Mouse (Mus musculus): Measurements from ENCODE around the gene Pawr. TPM values are rescaled to one million over a fixed set of nuclear protein-coding genes. Genes with fewer than 3 reads are reported as not detected.
A peak's percentile ranks its signal among the peaks of the same experiment; 100 is the strongest.

Gene Pawr
- total RNA-seq, 2 experiments from 2014 or later, result 2.2 to 2.5 TPM

DNA sequence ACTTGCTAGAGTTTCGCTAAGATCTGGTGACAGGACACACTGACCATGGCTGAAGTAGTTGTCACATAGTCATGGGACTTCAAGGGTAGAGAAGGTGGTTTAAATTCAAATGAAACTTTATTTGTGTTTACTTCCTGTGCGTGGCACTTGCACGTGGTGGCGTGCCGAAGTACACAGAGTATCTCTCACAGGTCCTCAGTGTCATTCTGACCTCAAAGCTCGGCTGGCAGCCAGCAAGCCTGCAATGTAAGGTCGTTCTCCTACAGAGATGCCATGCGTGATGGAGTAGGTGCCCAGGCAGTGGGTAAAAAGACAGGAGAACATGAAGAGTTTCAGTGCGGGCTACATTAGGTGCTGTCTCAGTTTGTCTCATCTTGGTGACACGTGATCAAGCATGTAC is 48.8 kb downstream of the Pawr start:
- DNase-seq (ENCODE audit: low spot score in 2 of 2), result no peak
- intact Hi-C loops (cut with DNase I), result no loop called here

DNA sequence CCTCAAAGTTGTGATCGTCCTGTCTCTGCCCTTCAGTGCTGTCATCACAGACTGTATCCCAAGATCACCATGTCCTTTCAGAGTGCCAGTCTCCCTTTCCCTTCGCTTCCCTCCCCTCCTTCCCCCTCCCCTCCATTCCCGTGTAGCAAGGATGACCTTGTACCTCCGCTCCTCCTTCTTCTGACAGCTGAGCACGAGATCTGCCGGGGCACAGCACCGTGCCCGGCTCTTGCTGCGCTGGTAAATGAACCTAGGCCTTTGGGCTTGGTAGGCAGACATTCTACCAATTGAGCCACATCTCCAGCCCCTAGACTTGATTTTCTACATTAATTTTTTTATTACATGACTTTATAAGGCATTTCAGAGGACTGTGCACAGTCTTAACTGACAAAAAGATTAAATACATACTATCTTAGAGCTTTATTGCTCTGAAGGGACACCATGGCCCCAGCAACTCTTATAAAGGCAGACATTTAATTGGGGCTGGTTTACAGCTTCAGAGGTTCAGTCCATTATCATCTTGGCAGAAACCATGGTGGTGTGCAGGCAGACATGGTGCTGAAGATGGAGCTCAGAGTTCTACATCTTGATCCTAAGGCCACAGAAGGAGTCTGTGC is 52.3 kb downstream of the Pawr start:
- intact Hi-C loops (cut with DNase I), result no loop called here
- no peak for DNase-seq (ENCODE audit: low spot score in 2 of 2)

DNA sequence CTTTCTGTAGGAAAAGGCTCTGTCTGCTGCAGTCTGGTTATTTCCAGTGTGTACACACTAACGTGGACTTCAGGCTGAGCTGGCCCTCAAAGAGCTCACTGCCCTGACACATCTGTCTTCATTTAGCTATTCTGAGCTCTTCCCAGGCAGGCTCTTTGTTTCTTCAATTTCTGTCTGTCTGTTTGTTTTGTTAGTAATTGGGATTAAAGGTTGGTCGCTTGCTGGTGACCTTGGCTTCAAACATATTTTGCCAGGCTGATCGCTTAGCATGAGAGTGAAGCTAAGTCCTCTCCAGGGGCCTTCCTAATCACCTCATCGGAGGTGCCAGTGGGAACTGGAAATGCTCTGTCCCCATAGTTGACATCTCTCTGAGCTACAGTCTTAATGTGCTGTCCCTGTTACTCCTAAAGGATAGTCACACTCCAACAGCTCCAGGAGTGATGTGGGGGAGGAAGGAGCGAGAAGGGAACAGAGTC is 53.6 kb downstream of the Pawr start:
- DNase-seq (ENCODE audit: low spot score in 2 of 2), result peak; percentile 9 to 42
- intact Hi-C loops (cut with DNase I), result no loop called here

DNA sequence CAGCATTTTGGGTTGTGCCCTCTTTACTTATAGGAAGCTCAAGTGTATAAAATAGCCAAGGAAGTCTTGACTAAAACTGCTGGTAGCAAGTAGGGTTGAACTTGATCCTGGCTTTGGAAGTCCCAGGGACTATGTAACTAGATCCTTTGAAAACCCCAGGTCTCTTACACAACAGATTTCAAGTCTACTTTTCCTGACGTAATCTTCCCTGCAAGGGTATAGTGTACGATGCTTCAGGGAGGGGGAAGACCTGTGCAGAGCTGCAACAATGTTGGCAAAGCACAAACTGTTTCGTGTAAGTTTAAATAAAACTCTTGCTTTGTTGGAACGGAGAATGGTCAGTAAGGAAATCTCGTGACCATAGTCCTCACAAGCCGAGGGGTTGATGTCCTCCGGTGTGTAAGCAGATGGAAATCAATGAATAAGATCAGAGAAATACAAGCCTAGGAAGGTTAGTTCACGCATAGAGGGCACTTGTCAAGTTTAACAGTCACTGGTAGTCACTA is 56.5 kb downstream of the Pawr start:
- DNase-seq (ENCODE audit: low spot score in 2 of 2), result no peak
- intact Hi-C loops (cut with DNase I), result no loop called here

DNA sequence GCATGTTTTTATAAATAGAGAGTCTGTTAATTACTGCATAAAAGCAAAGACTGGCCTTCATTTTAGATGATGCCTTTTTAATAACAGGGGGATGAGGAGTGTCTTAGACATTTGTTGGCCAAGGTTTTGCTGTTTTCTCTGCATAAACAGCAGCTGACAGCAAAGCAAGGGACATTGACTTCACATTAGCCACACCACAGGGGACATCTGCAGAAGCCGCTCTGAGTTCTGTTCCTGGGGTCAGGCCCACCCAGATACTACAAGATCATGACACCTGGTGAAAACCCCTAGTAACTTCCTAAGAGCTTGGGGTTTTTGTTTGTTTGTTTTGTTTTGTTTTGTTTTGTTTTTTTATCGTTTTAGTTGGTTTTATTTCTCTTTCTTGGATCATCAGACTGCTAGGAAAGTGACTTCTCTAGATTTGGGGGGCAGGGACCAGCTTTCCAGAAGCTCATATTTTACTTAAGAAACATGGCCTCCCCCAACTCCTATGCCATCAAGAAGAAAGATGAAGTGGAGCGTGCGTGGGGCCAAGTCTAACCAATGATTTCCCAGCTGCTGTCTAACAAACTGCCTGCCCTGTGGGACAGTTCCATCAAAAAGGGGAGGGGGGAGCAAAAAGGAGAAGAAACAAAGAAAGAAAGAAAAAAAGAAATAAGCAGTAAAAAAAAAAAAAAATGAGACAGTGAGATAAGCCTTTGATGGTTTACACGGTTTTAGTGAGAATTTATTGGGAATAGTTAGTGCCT is 57.4 kb downstream of the Pawr start:
- intact Hi-C loops (cut with DNase I), result no loop called here
- no peak for DNase-seq (ENCODE audit: low spot score in 2 of 2)

DNA sequence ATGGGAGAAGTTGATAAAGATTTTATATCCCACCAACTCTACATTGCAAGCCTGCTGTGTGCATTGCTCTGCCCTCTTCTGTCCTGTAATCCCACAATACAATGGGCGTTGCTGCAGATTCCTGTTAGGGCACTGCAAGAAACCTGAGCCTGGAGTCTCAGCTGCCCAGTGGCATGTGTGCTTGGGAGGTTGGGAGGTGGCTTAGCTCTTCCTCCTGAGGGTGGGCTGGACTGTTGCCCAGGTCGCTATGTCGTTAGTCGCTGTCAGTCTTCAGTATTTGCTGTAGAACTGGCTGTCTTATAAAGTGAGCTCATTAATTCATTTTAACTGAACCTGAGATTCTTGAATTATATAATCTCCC is 58.0 kb downstream of the Pawr start:
- no peak for DNase-seq (ENCODE audit: low spot score in 2 of 2)
- intact Hi-C loops (cut with DNase I), result no loop called here

DNA sequence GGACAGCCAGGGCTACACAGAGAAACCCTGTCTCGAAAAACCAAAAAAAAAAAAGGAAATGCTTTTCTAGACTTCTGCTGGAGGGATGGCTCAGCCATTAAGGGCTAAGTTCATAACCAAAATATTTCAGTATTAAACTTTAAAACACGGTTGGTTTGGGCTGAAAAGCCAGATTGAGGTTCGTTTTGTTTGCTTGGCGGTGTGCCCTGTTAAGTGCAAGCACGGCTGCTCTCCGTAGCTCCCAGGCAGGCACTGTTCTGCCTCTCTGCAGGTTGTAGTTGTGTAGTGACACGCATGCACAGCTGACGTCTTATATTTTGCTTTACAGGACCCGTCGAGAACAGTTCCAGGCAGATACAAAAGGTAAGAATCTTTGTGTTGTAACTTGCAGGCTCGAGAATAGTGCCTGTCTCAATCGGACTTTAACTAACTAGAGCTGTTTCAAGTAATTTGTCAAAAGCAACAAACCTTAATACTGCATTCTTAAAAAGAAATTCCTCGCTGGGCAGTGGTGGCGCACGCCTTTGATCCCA is 59.5 kb downstream of the Pawr start:
- intact Hi-C loops (cut with DNase I), result no loop called here
- no peak for DNase-seq (ENCODE audit: low spot score in 2 of 2)

DNA sequence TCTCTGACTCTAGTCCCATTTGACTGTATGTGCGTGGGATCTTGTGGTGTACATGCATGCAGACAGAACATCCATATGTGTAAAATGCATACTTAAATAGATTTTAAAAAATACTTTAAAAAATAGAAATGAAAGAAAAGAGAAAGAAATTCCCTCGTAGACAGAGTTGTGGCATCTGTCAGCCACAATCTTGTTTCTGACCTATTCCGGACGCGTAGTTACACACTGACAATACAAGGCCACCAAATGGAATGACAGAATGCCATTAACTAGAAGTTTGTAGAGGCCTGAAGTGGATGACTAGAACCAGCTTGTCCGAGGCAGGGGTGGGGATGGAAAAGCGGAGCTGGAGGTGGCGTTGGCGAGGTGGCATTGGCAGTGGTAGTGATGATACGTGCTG is 60.2 kb downstream of the Pawr start:
- intact Hi-C loops (cut with DNase I), result no loop called here
- DNase-seq (ENCODE audit: low spot score in 2 of 2), result no peak

DNA sequence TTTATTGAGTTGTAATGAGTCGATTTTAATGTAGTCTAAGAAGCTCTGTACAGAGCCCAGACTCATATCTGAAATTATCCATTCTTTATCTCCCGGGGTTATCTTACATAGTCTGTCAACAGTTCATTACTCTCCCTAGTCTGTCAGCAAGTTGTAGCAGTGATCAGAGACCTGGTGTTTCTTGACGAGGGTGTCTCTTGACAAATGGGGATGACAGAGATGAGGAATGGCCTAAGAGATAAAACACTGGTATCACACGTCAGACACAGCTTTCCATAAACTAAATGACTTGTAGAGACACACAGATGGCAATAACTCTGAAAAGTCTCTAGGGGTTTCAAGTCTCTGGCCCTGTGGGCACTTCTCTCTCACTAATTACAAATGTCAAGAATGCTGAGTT is 62.4 kb downstream of the Pawr start:
- intact Hi-C loops (cut with DNase I), result no loop called here

DNA sequence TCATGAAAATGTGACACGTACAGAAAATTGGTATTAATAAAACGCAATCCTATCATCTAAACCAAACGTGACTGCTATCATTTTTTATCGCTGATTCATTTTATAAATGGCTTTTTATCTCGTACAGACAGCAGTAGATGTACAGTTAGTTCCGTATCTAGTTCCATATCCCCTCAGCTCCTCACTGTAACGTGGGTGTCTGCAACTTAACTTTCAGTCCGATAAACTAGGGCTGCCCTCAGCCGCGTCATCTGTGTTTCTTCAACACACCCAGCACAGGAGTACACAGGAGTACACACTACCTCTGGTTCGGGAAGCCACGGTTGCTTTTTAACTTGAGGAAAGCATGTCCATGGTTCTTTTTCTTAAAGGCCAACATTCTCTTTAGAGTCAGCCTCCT is 63.3 kb downstream of the Pawr start:
- DNase-seq (ENCODE audit: low spot score in 2 of 2), result no peak
- intact Hi-C loops (cut with DNase I), result no loop called here

More for the DNA sequence above, 62.4 kb downstream of the Pawr start:
- DNase-seq (ENCODE audit: low spot score in 2 of 2), result no peak

DNA sequence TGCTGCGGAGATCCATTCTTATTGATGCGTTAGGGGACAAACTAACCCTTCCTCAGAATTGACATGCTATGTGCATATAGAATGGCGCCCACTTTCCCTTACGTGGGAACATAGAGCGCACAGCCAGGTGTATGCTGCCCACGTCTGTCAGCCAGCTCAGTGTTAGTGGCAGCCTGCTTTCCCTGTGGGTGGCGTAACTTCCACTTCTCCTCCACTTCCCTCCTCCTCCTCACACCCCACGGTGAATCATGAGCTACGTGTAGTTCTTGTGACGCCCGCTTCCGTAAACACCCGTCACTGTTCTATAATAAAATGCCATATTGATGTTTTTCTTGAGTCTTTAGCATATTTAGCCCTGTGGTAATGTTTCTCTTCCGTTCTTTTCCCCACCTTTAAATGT is 63.7 kb downstream of the Pawr start:
- peak in 1 of 2 experiments; percentile 58 for DNase-seq (ENCODE audit: low spot score in 2 of 2)

DNA sequence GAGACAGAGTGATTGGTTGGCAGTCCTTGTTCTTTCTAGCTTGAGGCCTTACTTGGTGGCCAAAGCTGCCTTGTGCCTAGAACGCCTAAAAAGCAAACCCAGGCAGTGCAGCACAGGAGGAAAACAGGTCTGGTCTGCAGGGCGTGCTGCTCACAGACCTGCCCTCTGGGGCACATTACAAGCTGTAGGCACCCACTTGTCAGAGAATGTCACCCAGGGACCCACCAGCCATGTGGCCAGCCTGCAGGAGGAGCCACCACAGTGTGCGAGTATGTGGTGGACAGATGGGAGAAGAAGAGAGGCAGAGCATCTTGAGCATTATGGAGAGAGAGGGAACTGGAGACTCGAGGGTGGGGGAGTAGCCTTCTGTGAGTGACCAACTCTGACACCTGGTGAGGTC is 70.8 kb downstream of the Pawr start:
- intact Hi-C loops (cut with DNase I), result no loop called here

More for the DNA sequence above, 63.7 kb downstream of the Pawr start:
- intact Hi-C loops (cut with DNase I), result no loop called here

DNA sequence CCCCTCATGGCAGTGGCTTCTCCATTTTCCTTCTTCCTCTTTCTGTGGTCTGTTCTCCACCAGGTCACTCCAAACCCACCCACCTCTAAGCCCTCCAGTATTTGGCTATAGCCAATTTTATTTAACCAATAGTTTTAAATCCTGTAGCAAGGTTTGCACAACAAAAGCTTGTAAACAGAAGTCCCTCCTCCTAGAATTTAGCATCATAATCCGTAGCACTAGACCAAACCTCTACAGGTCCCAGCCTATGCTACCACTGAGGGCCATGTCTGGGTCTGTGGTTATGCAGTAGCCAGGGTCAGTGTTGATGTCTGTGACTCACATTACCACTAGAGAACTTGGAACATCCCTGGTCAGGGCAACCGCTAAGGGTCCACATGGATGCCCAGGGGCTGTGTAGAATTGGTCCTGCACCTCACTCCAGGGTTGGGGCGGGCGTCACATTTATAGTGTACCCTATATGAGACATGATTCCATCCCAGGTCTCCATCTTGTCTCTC is 71.5 kb downstream of the Pawr start:
- DNase-seq (ENCODE audit: low spot score in 2 of 2), result no peak
- intact Hi-C loops (cut with DNase I), result no loop called here

More for the DNA sequence above, 70.8 kb downstream of the Pawr start:
- DNase-seq (ENCODE audit: low spot score in 2 of 2), result no peak

DNA sequence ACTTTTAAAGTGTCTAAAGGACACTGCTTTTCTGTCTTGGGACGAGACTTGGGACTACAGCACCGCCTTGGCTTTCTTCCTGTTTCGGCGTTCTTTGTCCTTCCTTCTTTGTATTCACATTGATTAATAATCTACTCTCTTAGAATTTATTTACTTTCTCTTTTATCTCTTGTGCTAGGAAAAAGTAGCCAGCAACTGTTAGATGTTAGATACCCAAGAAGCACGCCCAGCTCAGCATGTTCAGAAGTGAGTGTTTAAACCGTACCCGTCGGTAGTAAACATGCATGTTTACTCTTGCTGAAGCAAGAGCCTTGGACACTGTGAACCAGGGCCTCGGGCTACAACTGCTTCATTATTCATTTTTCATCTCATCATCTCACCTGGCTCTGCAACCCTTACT is 72.2 kb downstream of the Pawr start:
- DNase-seq (ENCODE audit: low spot score in 2 of 2), result no peak
- intact Hi-C loops (cut with DNase I), result no loop called here

DNA sequence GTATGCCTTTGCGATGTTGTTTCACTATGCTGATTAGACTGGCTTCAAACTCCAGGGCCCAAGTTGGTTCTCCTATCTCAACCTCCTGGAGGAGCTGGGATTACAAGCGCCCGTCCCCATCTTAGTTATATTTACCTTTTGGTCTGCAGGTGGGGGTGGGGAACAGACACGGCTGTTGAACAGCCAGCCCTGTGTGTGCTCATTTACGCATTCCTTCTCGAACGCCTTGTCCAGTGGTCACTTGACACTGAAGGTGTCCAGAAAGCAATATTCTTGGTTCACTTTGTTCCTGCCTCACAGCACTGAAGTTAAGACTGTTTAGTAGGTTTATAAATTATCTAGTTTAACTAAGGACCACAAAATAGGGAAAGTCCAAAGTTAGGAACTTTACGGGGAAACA is 73.2 kb downstream of the Pawr start:
- DNase-seq (ENCODE audit: low spot score in 2 of 2), result no peak
- intact Hi-C loops (cut with DNase I), result no loop called here

DNA sequence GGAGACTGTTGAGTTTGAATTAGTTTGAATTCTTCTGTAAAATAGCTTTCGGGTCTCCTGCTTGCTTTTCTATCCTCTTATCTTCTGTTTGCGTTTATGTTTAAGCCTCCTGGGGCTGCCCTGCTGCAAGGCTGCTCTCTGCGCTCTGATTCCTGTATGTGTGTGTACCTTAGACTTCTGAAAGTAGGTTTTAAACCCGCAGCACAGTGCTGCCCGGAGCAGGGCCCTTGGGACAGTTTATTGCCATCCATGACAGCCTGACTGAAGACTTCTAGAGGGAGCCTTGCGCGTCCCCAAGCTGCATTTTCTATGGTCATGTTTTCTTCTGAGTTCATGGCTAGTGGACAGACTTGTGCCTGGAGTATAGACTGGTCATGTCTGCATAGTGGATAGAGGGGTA is 74.0 kb downstream of the Pawr start:
- intact Hi-C loops (cut with DNase I), result no loop called here
- DNase-seq (ENCODE audit: low spot score in 2 of 2), result no peak

DNA sequence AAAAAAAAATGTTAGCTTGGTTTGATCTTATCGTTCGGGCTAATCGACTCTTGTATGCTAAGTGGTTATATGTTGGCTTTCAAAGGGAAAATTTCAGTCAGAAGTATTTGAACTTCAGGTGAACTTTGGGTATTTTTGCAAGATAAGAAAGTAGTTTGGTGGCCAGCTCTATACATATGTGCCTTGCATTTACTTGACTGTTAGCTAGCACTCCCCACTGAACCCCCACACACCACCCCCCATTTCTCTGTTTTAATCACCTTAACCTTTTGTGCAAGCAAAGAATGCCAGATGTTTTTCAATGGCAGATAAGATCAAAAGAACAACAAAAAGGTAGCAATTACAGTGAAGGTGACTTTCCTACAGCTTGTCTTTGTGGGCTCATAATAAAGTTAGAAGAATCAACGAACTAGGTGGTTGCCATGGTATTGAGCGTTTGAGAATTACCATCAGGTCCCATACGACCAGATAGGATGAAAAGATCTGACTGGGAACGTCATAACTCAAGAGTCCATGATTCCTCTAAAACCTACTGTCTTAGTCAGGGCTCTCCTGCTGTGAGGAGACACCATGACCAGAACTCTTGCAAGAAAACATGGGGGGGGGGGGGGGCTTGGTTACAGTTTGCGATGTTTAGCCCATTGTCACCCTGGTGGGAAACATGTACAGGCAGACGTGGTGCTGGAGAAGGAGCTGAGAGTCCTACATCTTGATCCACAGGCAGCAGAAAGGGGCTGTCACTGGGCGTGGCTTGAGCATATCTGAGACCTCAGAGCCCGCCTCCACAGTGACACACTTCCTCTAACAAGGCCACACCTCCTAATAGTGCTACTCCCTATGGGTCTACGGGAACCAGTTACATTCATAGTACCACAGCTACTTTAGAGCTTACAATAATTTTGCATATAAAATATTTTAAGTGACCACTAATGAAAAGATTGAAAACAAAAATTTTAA is 75.2 kb downstream of the Pawr start:
- no peak for DNase-seq (ENCODE audit: low spot score in 2 of 2)
- intact Hi-C loops (cut with DNase I), result no loop called here

DNA sequence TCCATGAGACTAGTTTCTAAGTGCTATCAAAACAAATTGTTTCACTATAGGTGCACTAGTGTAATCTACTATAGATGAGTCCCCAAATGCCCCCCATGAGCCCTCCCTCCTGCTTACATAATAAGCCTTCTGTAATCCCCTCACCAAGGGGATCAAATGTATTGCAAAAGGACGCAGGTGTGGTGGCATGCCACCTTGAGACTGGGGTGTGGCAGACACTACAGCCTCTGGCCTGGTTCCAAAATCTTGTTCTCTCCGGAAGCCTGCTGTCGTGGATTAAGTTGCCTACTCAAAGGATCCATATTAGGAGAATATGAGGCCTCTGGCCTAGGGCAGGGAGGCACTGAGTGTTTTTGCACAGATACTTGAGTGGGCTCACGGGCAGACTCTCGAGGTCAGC is 76.1 kb downstream of the Pawr start:
- no peak for DNase-seq (ENCODE audit: low spot score in 2 of 2)
- intact Hi-C loops (cut with DNase I), result no loop called here

DNA sequence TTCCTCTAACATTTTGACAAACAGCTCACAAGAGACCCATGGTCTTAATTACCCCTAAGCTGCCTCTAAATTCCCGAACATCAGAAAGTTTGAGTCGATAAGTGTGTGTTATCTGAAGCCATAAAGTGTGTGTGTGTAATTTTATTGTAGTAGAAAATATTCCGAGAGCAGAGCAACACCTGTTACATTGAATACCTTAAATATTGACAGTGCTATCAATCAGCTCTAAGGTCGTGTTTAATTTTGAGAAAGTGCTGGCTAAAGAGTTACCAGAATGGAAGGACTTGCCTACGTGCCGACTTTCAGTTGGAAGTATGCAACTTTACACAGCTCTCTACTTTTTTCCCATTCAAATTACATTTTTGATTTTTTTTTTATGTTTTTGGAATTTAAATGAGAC is 76.5 kb downstream of the Pawr start:
- DNase-seq (ENCODE audit: low spot score in 2 of 2), result no peak

DNA sequence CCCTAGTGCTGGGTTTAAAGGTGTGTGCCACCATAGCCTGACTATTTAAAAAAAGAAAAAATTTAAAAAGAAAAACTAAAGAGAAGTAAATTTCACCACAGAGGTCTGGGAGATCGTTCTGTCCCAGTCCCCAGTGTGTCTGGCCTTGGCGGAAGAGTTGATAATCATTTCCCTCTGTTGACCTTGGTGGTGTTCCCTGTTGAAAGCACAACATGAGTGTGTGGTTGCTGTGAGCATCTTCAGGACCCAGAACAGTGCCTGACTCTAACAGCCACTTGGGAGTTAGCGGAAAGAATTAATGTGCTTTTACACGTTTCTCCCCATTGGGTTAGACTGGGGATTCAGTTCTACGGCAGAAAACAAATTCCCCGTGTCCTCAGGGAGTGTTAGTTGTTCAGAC is 77.1 kb downstream of the Pawr start:
- DNase-seq (ENCODE audit: low spot score in 2 of 2), result no peak
- intact Hi-C loops (cut with DNase I), result no loop called here

More for the DNA sequence above, 76.5 kb downstream of the Pawr start:
- intact Hi-C loops (cut with DNase I), result no loop called here

Measured in left cerebral cortex, postnatal 25 days (tissue).